Mouse (Mus musculus) liver (tissue): Measurements from ENCODE around the gene Kat14.

Experiments used
- DNase-seq: peaks from one replicate; pipeline ENCODE4 v3.0.0-alpha.2; 2020; ENCODE audit warnings: mixed read lengths

Gene Kat14

DNA sequence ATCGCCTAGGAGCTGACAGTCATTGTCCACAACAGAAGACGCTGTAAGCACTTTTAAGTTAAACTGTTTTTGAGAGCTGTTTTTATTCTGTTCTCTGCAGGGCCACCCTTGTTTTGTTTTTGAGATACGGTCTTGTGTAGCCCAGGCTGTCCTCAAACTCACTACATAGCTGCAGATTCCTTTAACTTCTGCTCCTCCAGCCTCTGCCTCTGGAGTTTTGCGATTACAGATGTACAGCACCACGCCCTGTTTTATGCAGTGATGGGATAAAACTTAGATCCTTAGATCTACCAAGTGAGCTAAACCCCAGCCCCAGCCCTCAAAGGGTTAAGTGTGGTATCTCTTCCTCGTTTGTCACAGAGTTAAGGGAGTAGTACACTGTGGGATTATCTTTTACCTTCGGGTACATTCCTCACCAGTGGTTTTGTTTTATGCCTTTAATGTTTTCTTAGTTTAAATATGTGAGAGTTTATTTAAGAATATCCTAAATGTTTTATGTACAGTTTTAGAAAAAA, 13.9 kb downstream of the Kat14 start:
- peak; percentile 36 for DNase-seq

DNA sequence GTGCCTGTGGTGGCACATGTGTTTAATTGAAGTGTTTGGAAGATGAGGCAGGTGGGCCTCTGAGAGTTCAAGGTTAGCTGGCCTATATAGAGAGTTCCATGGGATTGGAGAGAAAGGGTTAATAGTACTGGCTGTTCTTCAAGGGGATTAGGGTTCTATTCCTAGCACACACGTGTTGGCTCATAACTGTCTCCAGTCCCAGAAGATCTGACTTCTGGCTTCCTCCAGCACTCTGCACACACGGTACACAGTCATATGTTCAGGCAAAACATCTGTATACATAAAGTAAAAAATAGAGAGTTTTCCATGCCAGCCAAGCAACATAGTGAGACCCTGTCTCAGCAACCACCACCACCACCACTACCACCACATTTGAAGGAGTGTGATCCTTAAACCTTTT, 17.5 kb downstream of the Kat14 start:
- DNase-seq, result no peak

- DNase-seq, result no peak
Measured at GRCm38 (mm10) chr2:144388416-144388815, 19.6 kb downstream of the Kat14 start.

DNA sequence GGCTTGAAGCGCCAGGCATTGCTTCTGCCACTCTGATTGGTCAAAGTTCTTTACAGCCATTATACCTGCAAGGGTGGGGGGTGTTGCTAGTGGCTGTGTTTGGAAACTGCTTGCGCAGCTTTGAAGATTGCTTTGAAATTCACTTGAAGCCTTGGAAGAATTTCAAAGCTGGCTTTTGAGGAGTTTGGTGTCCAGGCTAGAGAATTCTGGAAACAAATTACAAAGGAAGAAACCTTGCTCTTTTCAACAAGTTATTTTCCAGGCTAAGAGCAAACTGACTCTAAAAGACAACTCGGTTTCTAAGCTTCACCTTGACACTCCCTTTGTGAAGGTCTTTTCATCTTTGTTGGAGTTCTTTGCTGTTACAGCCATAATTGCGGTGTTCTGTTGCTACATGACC, 30.7 kb downstream of the Kat14 start:
- DNase-seq, result no peak

DNA sequence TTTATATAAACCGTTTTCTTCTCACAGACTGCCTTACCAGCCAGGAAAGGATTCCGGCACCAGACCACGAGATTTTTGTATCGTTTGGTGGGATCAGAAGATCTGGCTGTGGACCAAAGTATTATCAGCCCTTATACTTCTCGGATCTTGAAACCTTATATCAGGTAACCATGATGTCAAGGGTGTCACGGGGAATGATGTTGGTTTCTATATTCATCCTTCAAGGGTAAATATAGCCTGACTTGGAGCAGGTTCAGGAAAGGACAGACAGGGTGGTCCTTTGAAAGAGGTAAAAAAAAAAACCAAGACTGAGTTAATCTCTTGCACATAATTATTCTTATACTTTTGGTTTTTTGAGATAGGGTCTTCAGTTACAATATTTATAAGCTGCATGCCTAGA, 31.9 kb downstream of the Kat14 start:
- DNase-seq, result no peak

DNA sequence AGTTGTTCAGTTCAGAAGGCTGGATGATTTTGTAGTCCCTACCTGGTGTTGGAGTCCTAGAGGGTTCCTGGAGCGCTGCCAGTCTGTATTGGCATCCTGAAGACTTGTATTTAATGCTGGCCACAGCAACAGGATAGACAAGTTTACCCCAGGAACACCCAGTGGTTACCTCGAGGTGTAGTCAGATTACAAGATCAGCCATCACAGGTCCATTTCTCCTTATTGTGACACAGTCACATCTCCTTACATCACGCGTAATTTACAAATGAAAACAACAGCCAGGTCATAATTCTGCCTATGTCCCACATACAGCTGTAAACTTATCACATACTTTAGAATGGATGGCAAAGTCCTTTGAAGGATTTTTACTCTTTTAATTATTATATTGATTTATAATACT, 40.3 kb downstream of the Kat14 start:
- DNase-seq, result no peak

DNA sequence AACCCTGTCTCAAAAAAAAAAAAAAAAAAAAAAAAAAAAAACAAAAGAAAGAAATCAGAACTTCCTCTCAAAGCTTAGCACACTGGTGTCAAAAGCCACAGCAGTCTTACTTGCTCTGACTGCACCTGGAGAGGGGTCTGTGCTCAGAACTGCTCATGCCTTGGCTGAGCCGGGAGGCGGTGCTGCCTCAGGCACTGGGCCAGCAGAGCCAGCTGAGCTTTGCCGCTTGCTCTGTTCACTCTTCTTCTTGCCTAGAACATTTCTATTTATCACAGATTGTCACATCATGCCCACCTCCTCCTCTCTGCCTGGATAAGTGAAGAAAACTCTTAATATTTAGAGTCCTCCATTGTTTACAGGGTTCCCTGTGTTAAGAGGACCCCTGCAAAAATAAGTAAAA, 41.8 kb downstream of the Kat14 start:
- no peak for DNase-seq

DNA sequence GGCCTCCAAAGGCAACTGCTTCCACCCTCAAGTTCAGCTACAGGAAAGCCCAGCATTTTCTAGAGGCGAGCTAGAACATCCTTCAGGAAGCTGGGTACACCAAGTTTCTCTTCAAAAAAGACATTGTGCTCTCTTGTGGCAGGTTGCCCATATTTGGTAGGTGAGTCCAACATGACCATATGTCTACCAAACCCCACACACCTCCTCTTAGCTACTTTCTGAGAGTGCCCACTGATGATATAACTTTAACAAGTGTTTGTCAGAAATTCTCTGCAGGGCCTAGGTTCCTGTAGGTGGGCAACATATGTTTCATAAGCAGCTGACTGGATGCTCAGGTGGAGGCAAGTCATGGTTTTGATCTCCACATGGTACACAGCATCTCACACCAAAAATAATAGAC, 45.9 kb downstream of the Kat14 start:
- no peak for DNase-seq

DNA sequence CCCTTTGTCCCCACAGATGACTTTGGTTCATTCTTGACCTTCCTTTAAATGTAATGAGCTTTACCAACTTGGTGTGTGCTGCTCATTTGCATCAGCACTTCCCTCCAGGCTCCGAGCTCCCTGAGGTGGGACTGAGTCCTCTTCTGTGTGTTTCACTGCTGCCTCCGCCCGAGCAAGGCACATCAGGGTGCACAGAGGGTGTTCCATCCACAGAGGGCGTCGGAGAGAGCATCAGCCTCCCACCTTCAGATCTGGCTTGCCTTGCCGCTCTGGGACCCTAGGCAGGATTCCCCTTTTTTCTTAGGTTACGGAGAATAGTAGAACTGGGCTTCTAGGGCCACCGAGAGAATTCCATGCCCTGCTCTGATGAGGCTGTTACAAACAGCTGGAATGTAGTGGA, 48.1 kb downstream of the Kat14 start:
- no peak for DNase-seq

DNA sequence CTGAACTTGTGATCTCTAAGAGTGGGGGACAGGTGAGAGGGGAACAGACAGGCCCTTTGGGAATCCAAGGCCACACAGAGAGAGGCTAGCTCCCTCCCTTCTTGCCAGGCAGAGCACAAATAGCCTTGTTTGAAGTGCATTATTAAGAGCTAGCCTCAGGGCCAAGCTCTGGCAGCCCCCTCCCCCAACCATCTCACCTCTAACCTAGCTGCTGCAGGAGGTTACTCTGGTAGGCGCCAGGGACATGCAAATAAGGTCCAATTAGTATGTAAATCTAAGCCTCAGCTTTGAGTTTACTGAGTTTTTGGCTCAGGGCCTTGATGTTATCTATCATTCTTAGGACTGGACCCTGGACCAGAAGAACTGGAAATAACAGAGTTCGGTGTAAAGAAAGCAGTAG, 49.3 kb downstream of the Kat14 start:
- no peak for DNase-seq

GRCm38 (mm10) chr2:144422094-144422675, 53.4 kb downstream of the Kat14 start:
- no peak for DNase-seq

DNA sequence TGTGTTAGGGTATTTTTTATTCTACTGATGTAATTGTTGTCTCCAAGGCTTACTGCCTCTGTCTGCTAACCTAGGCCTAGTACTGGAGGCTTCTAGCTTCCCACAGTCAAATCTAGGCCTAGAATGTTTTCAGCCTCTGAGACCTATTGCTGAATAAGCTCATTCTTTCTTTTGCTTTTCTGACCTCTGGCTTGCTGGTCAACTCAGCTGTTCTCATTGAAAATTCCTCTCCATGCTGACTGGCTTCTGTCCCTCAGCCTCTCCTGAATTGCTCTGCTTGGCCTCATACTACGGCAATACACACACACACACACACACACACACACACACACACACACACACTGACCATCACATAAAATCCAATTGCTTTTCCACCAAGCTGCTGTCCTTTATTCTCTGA, 57.0 kb downstream of the Kat14 start:
- DNase-seq, result no peak

DNA sequence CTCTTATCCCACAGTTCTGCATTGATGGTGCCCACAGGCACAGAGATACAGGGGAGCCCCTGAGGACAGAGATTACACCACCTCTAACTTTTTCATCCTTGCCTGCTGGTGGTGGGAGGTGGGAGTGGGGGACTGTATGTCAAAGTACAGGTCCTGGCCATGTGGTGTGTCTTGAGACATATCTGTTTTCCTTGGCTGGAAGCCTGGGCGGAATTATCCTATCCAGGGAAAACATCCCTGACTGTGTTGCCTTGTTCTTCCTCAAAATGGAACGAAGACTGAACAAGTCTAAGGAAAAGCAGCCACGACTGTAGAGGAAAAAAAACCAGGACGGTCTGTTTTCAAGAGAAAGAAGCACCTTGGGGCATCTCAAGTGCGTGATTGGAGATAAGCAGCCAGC, 59.1 kb downstream of the Kat14 start:
- DNase-seq, result no peak

- DNase-seq, result no peak
Measured at GRCm38 (mm10) chr2:144428659-144429058, 59.9 kb downstream of the Kat14 start.

DNA sequence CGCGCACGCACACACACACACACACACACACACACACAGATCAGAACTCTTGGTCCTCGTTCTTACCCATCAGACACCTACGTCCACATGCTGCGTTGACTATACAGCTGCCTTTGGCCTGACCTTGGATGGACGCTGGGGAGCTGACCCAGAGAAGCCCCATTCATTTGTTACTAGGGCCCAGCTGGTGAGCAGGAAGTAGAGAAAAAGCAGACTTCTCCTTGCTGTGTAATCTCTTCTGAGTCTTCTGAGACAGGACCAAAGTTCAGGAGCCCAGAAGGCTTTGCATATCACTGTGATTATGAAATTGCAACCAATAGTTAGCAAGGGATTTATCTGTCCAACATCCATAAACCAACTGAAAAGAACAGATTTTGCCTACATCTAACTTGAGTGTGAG, 60.4 kb downstream of the Kat14 start:
- DNase-seq, result no peak

DNA sequence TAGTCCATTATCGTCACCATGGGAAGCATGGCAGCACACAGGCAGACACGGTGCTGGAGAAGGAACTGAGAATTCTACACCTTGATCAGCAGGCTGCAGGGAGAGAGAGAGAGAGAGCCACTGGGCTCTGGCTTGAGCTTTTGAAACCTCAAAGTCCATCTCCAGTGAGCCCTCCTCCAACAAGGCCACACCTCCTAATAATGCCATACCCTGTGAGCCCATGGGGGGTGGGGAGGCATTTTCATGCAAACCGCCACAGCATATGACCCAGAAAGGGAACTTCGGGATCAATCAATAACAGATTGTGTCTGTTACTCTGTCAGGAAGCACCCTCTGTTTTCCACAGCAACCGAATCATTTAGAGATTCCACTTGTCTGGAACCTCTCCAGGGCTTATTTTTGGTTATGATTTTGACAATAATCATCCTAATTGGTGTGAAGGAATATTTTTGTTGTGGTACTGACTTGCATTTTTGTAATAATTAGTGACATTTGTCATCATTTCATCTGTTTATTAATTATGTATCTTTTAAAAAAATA, 62.6 kb downstream of the Kat14 start:
- DNase-seq, result no peak

GRCm38 (mm10) chr2:144435679-144436078, 66.9 kb downstream of the Kat14 start:
- DNase-seq, result no peak

- peak; percentile 23 for DNase-seq
Measured at GRCm38 (mm10) chr2:144438424-144438823, 69.6 kb downstream of the Kat14 start.

GRCm38 (mm10) chr2:144439191-144439700, 70.5 kb downstream of the Kat14 start:
- no peak for DNase-seq

GRCm38 (mm10) chr2:144441386-144441915, 72.7 kb downstream of the Kat14 start:
- DNase-seq, result no peak

DNA sequence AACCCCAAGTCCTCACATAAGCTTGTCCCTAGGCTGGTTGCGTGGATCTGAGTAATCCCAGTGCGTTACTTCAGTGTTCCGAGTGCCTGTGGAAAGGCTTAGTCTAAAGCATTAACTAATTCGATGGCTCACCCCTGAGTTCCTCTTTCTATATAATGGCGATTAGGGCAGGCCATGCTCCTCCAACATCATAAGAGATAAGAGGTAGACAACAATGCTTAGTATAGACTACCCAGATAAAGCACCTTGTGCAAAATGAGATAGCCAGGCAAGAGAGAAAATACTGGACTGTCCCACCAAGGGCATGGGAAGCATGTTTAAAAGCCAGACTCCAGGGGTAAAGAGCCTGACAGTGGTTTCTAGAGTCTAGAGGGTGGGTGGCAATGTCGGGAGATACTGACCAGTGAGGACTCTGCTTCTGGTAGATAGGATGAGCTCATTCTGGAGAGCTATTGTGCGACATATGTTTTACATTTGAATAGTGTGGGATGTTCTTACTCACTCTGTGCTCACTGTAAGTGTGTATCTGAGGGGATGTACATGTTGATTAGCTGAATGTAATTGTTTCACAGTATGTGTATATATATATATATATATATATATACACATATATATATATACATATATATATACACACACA, 77.7 kb downstream of the Kat14 start:
- no peak for DNase-seq

GRCm38 (mm10) chr2:144450378-144450777, 81.6 kb downstream of the Kat14 start:
- DNase-seq, result no peak

DNA sequence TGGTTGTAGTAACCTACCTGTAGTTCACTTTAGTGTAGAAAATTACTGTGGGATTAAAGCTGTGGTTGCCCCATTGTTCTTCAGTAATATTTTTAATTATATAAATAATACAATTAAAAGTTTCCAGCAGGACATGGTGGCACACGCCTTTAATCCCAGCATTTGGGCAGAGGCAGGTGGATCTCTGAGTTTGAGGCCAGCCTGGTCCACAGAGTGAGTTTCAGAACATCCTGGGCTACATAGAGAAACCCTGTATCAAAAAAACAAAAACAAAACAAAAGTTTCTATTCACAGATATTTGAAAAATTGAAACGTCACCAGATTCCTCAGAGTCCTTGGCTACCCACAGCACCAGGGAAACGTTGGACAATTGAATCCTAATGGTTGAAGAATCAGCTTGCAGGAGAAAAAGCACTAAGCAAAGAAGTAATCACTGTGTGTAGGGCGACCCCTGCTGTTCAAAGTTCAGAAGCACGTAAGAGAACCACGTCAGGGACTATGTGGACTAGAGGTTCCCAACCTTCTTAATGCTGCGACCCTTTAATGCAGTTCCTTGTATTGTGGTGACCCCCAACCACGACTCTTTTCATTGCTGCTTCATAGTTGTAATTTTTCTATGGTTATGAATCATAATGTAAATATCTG, 83.7 kb downstream of the Kat14 start:
- DNase-seq, result peak; percentile 70
